Mouse (Mus musculus) cerebellum, postnatal 25 days (tissue): ENCODE measurements around the gene Sac3d1.
"Not testable (repeated sequence)": the region's sequence is repeated elsewhere in the genome, so short reads cannot be mapped to it uniquely, and the experiment has no call there.

Source experiments
- DNase-seq, 2 experiments: peaks; one replicate each; pipeline ENCODE4 v3.0.0; 2021; ENCODE audit warnings: mixed read lengths in 2 of 2

The Sac3d1 gene

DNA sequence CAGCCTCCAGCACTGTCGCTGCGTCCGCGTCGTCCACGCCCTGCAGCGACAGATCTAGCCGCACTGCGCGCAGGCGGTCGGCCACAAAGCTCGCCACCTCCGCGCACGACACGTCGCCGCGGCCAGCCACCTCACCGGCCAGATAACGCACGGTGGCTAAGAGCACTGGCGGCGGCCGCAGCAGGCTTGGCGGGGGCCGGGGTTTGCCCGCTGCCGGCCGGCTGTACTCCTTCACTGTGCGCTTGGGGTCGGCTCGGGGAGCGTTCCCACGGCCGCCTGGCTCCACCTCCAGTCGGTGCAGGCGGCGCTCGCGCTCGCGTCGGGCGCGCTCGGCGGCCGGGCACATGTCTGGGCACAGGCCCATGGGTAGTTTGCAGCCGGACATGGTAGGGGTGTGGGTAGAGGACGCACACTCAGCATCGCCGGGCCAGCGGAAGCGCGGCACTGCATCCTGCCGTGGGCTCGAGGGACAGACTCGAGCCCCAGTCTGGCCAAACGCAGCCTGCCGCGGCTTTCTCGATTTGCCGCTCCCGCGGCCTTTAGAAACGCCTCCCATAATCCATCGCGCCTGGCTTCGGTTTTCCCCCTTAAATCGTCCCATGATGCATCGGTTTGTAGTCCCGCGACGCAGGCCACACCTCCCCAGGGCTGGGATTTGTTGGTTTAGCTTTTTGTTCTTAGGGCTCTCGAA, at the start of gene Sac3d1:
Sac3d1 (minus strand) TSS at position 665 of the 691 bp plus-strand sequence.
- DNase-seq: peak; percentile 91

DNA sequence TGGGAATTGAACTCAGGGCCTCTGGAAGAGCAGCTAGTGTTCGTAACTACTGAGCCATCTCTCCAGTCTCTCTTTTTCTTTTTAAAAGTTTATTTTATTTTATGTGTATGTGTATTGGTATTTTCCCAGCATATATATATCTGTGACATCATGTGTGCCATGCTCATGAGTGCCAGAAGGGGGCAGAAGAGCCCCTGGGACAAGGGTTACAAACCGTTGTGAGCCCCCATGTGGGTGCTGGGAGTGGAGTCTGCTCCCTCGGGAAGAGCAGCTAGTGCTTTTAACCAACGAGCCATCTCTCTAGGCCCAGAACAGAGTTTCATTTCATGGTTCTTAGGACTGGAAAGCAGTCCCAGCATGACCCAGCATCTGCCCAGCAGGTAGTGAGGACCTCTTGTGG, 48.3 kb upstream of the Sac3d1 start:
- DNase-seq: no peak

DNA sequence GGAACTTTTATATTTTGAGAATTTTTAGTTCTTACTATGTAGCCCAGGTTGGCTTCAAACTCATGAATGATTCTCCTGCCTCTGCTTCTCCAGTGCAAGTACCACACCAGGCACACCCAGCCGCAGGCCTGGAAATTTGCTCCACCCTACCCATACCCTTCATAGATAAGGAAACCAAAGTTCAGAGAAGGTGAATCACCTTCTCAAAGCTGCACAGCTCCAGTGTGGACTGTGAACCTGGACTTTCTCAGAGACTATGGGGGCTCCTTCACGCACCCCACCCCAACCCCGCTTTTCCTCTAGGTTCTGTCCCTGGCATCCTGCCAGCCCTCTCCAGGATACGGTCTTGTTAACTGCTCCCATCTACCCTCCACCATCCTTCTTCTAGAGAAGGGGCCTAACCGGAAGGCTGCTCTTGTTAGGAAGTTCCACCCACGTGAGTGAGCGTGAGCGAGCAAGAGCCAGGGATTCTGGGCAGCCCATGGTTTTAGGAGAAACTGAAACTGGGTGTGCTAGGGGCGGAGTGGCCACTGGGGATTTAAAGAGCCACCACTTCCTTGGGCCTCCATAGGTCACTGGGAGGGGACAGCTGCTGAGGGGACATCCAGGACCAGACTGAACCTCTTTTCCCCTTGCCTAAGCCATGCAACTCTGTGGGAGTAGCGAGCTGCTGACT, 45.6 kb upstream of the Sac3d1 start:
- DNase-seq: no peak

DNA sequence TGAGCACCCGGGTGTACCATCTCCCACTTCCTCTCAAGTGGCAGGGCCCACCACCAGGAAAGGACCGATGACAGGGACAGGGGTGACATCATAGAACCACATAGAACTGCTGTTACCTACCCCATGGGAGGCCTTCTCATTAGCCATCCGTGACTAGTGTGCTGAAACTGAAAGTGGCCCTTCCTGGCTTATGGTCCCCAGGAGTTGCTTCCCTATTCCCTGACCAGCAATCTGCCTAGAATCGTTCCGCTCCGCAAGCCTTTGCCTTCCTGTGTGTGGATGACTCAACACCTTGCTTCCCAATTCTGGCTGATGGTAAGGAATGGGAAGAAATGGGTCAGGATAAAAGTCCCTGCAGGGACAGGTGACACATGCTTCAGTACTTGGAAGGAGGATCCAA, 38.8 kb upstream of the Sac3d1 start:
- peak; percentile 53 to 61 for DNase-seq

DNA sequence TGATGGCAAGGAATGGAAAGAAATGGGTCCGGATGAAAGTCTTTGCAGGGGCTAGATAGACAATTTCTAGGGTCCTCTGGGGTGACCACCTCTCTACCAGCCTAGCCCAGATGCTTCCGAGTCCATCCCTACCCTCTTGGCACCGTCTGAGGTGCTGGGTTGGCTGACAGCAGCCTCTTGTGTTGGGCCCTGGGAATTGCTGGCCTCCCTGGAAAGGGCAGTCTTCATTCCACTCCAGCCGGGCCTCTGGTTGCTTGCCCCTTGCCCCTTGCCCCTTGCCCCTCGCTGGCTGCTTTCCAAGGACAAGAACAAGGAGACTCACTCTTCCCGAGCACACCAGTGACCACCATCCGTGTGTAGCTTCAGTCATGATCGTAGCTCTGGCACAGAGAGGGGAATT, 37.9 kb upstream of the Sac3d1 start:
- DNase-seq: no peak

DNA sequence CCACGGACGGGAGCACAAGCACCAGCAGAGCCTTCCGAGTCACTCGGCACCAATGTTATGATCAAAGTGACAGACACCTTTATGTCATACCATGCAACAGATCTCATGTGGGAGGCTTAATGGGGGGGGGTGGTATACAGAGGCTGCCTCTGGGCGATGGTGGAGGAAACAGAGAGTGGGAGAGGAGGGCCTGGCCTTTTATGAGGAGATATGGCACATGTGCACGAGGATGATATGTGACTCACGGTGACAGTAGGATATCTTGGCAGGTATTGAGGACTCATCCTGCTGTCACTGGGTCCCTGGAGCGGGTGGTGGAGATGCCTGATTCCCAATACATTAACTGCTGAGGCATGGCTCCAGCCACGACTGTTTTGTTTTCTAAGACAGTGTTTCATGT, 36.7 kb upstream of the Sac3d1 start:
- DNase-seq: no peak

DNA sequence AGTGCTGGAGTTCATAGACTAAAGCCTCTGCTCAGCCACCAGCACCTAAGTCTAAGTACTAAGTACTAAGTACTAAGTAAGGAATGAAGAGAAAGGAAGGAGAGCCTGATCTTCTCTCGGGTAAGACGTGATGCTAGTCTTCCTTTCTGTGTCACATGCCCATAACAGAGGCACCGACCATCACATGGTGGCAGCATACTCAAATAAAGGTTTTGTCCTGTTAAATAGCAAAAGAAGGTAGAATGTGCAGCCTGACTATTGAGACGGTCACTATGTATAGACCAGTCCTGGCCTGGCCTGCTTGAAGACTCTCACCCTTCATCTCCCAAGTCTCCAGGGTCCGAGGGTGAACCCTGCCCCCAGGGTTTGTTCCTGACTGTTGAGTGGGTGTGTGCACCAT, 26.4 kb upstream of the Sac3d1 start:
- DNase-seq: no peak

DNA sequence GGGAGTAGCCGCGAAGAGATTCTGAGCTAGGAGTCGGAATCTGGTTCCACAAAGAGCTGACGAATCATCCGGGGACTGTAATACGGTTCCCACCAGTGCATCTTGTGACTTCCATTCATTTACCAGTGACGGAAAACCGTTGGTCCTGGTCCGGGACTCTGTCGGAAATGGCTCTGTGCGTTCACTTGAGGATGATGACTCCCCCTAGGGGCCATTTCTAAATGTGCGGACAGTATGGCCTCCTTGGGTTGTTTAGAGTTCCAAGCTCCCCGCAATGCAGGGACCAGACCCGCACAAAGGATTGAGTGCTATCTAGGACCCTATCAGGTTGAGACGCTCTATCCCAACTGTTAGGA, 22.9 kb upstream of the Sac3d1 start, which contains the start of gene Arl2:
Arl2 (minus strand) TSS at position 155 of the 356 bp plus-strand sequence.
- DNase-seq: peak in 1 of 2 experiments; percentile 88

DNA sequence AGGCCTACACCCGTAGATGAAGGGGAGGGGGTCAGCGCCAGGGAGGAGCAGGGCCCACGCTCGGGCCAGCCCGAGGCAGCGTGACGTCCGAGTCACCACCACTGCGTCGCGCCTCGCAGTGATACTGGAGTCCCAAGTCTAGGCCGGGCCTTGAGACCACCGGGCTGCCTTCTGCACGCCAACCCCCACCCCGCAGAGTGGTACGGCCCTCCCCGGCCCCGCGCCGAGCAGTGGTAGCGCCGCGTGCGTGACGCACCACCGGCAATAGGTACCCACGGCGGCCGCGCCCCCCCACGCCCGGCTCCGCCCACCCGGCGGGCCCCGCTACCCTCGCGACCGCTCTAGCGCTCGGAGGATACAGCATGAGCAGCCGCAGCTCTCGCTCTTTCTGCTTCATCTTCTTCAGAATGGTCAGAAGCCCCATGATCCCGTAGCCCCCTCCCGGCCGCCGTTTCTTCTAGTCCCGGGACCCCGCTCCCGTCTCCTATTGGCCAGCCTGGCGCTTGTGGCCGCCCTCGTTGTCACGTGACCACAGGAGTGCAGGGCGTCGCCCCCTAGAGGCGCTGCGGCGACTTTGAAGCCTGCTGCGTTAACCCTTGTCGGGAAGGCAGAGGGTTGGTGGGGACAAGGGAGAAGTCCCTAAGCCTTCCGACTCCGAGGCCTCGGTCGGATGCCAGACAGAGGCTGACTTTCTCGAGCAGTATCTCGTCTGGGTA, 22.4 kb upstream of the Sac3d1 start, which contains the start of gene Batf2:
Batf2 (plus strand) TSS at position 306 of the 716 bp plus-strand sequence.
- DNase-seq: peak; percentile 94 to 96

DNA sequence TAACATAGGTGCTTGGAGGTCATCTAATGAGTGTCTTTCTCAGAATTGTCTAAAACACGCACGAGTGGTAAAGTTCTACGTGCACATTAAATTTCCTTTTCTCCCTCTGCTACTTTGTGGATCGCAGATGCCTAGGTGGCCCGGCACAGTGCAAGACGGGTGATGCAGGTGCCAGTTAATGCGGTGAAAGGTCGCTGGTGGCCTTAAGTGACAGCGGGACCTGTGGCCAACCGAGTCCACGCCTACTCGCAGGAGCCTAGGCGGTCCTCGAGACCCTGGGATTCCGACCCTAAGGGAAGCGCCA, 21.9 kb upstream of the Sac3d1 start:
- DNase-seq: no peak

DNA sequence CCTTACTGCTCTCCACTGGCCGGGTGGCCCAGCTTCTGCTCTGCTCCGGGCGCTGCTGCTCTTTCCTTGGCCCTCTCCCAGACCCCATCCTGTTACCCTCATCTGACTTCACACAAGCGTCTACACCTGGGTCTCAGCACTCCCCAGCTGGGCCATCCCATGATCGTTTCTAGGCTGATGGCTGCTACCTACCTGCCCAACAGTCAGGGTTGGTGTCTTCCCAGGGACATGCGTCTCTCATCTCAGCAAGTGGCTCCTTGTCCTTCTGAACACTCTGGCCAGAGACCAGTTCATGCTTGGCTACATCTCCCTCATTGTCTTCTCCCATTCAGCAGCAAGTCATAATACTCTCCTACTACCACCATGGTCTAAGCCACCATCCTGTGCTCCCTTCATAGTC, 21.3 kb upstream of the Sac3d1 start:
- DNase-seq: peak; percentile 55 to 59

DNA sequence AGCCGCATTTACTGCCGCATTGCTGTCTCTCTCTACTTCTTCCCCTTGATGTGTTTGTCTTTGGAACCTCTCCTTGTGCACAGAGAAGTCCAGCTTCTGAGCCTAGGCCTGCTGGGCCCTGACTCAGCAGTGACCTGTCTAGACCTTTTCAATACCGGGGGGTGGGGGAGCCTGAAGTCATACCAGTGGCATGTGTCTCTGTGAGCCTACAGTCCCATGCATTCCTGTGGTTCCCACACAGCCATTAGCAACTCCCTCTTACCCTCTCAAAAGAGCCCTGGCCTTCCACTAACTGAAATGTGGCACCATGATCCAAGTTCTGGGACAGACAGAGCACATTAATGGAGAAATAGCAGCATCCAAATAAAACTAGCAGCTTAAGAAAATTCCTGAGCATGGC, 17.9 kb upstream of the Sac3d1 start:
- DNase-seq: no peak

DNA sequence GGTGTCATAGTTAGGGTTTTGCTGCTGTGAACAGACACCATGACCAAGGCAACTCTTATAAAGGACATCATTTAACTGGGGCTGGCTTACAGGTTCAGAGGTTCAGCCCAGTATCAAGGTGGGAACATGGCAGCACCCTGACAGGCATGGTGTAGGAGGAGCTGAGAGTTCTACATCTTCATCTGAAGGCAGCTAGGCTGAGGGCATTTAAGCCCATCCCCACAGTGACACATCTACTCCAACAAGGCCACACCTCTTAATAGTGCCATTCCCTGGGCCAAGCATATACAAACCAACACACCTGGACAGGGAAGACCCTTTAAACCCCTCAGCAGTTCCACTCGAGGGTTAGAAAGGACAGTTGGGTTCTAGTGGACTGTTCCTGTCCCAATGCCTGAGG, 14.7 kb upstream of the Sac3d1 start:
- DNase-seq: not testable (repeated sequence)

DNA sequence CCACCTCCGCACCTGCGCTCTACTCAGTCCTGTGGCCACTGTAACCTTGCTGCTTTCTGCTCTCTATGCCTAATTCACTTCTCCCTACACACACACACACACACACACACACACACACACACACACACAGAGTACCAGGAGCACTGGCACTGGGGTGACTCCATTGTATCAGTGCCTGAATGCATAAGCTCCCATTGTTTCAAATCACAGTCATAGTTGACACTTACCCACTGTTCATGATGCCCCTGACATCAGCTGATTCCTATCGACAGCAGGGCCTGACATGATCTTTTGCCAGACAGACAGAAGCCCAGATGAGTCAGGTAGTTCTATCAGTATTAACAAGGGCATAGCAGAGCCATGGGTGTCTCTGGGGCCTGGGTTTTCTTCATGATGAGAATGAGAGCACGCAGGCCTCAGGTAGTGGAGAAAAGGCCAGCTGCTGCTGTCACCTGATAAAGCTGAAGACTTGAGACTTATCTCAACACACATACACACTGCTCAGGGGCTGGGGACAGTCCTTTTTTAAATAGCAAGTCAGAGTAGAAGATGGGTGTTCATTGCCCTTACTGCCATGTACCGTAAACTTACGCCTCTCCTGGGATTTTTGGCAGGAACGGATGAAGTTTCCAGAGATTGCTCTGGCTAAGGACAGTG, 13.8 kb upstream of the Sac3d1 start:
- DNase-seq: no peak

DNA sequence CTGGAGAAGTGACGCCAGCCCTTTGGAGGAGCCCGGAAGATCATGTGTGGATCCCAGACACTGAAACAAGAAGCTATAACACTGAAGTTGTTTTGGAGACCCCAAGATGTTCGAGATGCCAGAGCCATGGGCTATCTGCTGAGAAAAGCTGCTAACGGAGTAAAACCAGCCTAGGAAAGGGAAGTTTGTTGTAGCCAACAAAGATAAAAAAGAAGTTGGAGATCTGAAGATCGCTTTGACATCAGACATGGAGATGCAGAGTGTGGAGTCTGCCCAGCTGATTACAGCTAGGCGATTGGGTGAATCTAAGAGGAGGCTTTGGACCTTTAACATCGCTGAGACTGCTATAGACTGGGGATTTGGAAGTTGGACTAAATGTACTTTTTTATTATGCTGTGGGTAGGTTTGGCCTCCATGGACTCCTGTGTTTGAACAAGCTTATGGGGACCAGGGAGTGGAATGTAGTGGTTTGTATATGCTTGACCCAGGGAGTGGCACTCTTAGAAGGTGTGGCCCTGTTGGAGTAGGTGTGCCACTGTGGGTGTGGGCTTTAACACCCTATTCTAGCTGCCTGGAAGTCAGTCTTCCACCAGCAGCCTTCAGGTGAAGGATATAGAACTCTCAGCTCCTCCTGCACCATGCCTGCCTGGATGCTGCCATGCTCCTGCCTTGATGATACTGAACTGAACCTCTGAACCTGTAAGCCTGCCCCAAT, 12.1 kb upstream of the Sac3d1 start:
- not testable (repeated sequence) for DNase-seq

DNA sequence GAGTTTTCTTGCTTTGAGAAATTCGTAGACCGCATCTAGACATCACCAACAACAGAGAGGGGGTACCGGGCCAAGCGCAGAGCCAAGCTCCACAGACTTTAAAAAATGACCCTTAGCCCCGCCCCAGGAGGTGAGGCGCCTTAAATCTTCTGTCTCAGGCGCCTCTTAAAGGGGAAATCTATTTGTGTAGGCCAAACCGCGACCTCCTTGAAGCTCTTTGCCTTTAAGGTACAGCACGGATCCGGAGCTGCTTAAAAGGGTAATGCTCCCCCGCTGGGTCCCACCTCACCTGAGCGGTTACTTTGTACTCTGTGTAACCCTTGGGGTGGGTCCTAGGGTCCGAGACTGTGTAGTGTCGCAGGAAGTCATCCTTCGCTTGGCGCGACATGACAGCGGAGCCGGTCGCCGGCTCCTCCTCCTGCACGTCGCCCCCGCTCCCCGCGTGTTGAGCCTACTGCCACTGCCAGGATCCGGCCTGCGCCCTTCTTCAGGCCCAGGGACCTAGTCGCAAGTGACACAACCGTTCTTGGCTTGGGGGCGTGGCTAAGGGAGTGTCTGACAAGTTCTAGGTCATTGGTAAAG, 9.4 kb upstream of the Sac3d1 start, which contains the start of gene Snx15:
Snx15 (minus strand) TSS at position 545 of the 582 bp plus-strand sequence.
- DNase-seq: peak; percentile 98

DNA sequence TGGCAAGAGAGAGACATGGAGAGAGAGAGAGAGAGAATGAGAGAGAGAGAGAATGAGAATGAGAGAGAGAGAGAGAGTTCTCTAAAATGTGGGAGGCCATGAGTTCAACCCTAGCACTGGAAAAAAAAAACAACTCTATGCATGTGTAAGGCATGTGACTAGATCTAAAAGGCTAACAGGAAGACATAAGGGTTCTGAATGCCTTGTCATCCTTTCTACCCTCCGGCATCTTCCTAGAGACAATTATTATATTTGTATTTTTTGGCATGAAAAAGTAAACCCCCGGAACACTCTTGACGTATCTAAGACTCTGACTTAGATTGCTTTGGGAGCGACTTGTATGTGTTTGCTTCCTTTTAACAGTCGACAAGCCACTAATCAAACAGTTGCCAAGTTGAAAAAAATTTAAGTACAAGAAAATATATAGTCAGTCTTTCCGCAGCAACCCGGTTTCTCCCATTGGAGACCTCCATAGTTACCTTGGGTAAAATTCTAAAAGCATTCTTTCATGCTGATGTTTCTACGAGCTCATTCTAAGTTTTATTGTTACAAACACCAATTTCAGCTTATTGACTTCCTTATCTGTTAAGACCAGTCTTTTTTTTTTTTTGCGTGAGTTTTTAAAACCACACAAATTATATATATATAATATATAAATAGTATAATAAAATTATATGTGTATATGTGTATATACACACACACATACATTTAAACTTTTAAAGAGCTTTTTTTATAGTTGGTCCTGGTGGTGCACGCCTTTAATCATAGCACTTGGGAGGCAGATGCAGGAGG, 8.5 kb upstream of the Sac3d1 start:
- no peak for DNase-seq

DNA sequence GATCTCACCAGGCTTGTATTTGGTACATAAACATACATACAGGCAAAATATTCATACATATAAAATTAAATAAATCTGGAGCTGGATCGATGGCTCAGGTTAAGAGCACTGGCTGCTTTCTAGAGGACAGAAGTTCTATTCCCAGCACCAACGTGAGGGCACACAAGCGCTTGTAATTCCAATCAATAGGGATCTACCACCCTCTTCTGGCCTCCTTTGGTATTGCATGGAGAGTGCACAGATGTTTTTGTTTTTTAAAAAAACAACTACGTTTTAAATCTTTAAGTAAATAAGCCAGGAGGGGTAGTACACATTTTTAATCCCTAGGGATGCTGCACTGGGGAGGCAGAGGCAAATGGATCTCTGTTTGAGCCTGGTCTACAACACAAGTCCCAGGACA, 7.8 kb upstream of the Sac3d1 start:
- DNase-seq: peak in 1 of 2 experiments; percentile 72

DNA sequence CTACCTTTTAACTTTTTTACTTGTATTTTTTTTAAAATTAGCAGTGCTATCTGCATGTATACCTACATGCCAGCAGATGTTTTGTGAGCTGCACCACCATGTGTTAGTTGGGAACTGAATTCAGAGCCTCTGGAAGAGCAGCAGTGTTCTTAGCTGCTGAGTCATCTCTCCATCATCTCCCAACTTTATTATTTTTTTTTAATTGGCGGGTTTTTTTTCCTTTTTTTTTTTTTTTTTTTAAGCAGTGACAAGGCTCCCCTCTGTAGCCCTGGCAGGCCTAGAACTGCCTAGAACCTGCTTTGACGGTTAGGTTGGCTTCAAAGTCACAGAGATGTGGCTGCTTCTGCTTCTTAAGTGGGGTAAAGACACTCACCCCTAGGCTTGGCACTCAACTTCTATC, 6.4 kb upstream of the Sac3d1 start:
- no peak for DNase-seq

DNA sequence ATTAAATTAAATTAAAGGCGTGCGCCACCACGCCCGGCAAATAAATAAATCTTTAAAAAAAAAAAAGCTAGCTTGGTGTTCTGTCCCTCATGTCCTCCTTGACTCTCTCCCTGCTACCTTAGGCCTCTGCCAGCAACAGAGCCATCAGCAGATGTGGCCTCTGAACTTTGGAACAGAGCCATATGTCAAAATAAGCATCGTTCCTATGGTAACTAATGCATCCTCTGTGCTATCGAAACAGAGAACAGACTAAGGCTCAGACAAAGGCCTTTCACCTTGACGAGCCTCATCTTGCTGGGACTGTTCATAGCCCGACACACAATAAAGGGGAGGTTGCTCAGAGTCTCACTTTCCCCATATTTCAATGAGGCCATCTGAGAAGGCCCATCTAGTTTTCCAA, 4.9 kb upstream of the Sac3d1 start:
- DNase-seq: no peak

DNA sequence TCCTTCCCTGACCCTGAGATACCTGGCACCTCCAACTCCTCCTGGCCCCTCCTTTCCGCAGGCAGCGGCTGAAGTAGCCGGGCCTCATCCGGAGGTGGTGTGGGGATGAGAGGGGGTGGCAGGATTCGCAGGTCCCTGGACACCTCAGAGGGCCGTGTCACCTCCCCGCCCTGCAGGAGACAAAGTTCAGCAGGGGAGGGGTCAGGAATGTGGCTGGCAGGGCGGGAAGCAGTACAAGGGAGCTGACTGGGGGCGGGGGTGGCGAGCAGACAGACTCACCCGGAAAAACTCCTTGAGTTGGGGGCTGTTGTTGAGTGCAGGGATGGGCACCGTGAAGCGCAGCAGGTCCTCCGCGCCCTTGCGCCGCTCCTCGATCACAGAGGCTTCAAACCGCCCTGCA, 3.3 kb upstream of the Sac3d1 start:
- DNase-seq: no peak
